Mouse (Mus musculus) cerebellum, adult 11-12 months (tissue): ENCODE measurements around the gene 2610002M06Rik.

Experiments used
- DNase-seq: peaks from one replicate; pipeline ENCODE4 v3.0.0; 2022

Gene 2610002M06Rik

GRCm38 (mm10) chrX:107816218-107816554 is at the start of gene 2610002M06Rik:
Gene 2610002M06Rik, minus strand, starts transcription at chrX:107816334.
- DNase-seq = peak; percentile 85

- DNase-seq = no peak
Observed at GRCm38 (mm10) chrX:107858165-107858564, 42.0 kb upstream of the 2610002M06Rik start.

GRCm38 (mm10) chrX:107816726-107817125 is 592 bp upstream of the 2610002M06Rik start:
- no peak for DNase-seq

GRCm38 (mm10) chrX:107815502-107816217 is 474 bp downstream of the 2610002M06Rik start:
- peak; percentile 69 for DNase-seq

GRCm38 (mm10) chrX:107812120-107812519 is 4.0 kb downstream of the 2610002M06Rik start:
- no peak for DNase-seq

- DNase-seq = no peak
Observed at GRCm38 (mm10) chrX:107796919-107797318, 19.2 kb downstream of the 2610002M06Rik start.

- no peak for DNase-seq
Observed at GRCm38 (mm10) chrX:107795785-107796184, 20.3 kb downstream of the 2610002M06Rik start.

GRCm38 (mm10) chrX:107792290-107792689 is 23.8 kb downstream of the 2610002M06Rik start, which contains the start of gene Tent5d:
Gene Tent5d, plus strand, starts transcription at chrX:107792590.
- DNase-seq = no peak

GRCm38 (mm10) chrX:107790750-107791493 is 25.2 kb downstream of the 2610002M06Rik start:
- DNase-seq = no peak

GRCm38 (mm10) chrX:107790136-107790535 is 26.0 kb downstream of the 2610002M06Rik start:
- no peak for DNase-seq

- no peak for DNase-seq
Observed at GRCm38 (mm10) chrX:107767896-107768295, 48.2 kb downstream of the 2610002M06Rik start.
